Mouse (Mus musculus) midbrain, embryonic 14.5 days (tissue): ENCODE results near the gene Rxylt1. TPM values are rescaled to one million over a fixed set of nuclear protein-coding genes. Genes with fewer than 3 reads are reported as not detected.

Experiments used
- ATAC-seq: fragments of 200-750 bp; cut with Nextera tagmentation; 2 replicates; pipeline ENCODE4 v1.8.0; 2017; ENCODE audit warnings: moderate number of reproducible peaks, moderate library complexity; ENCODE audit not compliant: low FRiP score, low TSS enrichment
- DNase-seq: peaks from one replicate; pipeline ENCODE4 v3.0.0-alpha.2; 2015
- H3K27ac ChIP-seq: fragments of 300-500 bp; sonication (generic); replicated peaks from 2 replicates; pipeline ENCODE4 v1.5.1; 2014; ENCODE audit warnings: mild to moderate bottlenecking, low read depth, low read length, moderate library complexity
- H3K27me3 ChIP-seq: fragments of 300-500 bp; sonication (generic); 2 replicates; pipeline ENCODE4 v1.6.1; 2014; ENCODE audit warnings: low read length, control low read depth, mixed read lengths; ENCODE audit not compliant: control insufficient read depth, insufficient read depth
- H3K36me3 ChIP-seq: fragments of 300-500 bp; sonication (generic); 2 replicates; pipeline ENCODE4 v1.6.1; 2014; ENCODE audit warnings: low read length, control low read depth; ENCODE audit not compliant: control insufficient read depth, insufficient read depth
- H3K4me1 ChIP-seq: fragments of 300-500 bp; sonication (generic); 2 replicates; pipeline ENCODE4 v1.6.1; 2014; ENCODE audit warnings: mild to moderate bottlenecking, antibody characterized with exemption, low read length, control low read depth; ENCODE audit not compliant: control insufficient read depth, insufficient read depth
- H3K4me2 ChIP-seq: fragments of 300-500 bp; sonication (generic); 2 replicates; pipeline ENCODE4 v1.6.1; 2014; ENCODE audit warnings: mild to moderate bottlenecking, low read length, moderate library complexity
- H3K4me3 ChIP-seq: fragments of 300-500 bp; sonication (generic); replicated peaks from 2 replicates; pipeline ENCODE4 v1.5.1; 2014; ENCODE audit warnings: low read depth, low read length
- H3K9ac ChIP-seq: fragments of 300-500 bp; sonication (generic); replicated peaks from 2 replicates; pipeline ENCODE4 v1.6.1; 2014; ENCODE audit warnings: mild to moderate bottlenecking, low read length, moderate library complexity
- H3K9me3 ChIP-seq: fragments of 300-500 bp; sonication (generic); 2 replicates; pipeline ENCODE4 v1.6.1; 2016; ENCODE audit warnings: low read length, control low read depth, mixed read lengths; ENCODE audit not compliant: control insufficient read depth
- WGBS: fragments of 180-500 bp; shearing (Covaris S2); extraction: QIAGEN DNeasy Blood & Tissue Kit; methylation state at CpG from one replicate; pipeline ENCODE4 v1.1.7; 2014; 5-methylcytosine and 5-hydroxymethylcytosine counted together
- polyA plus RNA-seq: library from polyadenylated mRNA; unstranded; fragments of >200 nt; fragmentation: Nextera tagmentation; extraction: Ambion mirVana; gene quantifications from 2 replicates; pipeline ENCODE4 v1.2.1, GENCODE M21; 2014

Gene Rxylt1
- polyA plus RNA-seq = 36.1 and 40.2 TPM in 2 replicates

DNA sequence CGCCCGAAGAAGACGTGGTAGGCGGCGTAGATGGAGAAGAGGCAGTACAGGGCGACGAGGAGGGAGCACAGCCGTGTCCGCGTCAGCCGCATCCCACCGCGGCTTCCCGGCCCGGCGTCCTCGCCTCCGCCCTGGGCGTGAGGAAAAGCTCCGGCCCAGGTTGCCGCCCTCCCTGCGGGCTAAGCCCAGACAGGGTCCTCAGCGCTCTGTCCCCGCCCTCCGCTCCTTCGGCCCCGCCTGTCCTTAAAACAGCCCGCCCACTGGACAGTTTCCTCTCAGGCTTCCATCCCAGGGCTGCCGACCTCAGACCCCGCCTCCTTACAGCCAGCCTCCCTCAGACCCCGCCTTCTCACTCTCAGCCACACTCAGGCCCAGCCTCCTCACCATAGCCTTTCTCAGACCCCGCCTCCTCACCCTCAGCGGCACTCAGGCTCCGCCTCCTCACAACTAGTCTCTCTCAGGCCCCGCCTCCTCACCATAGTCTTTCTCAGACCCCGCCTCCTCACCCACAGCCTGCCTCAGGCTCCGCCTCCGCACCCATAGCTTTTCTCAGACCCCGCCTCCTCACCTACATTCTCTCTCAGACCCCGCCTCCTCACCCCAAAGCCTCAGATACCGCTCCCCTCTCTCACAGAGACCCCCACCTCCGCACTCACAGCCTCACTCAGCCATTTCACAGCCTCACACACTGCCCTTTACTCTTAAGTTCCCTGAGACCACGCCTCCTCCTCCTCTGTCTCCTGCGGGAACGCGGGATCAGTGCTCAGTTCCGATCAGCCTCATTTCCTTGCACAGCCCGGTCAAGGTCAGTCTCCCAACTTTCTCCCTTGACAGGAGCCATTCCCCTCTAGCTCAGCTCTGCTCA is at the start of gene Rxylt1:
Gene Rxylt1, minus strand, starts transcription at position 392 of the 865 bp plus-strand sequence.
- Histone ChIP-seq H3K27me3 (no peaks in the 10 kb centered on the region), H3K36me3 (no peaks in the 10 kb centered on the region), H3K4me2 (peak within 1 kb of the TSS; percentile 80), H3K9ac (peak within 1 kb of the TSS; percentile 89), H3K9me3 (no peaks in the 10 kb centered on the region), H3K27ac (peak within 1 kb of the TSS; percentile 84), H3K4me3 (peak within 1 kb of the TSS; percentile 77), H3K4me1 (peaks cover 13% of the 10 kb centered on the region)
- DNase-seq (peak; percentile 95), ATAC-seq (peak; percentile 96)
- WGBS = 2% methylated on average over 45 of the region's 48 CpGs

DNA sequence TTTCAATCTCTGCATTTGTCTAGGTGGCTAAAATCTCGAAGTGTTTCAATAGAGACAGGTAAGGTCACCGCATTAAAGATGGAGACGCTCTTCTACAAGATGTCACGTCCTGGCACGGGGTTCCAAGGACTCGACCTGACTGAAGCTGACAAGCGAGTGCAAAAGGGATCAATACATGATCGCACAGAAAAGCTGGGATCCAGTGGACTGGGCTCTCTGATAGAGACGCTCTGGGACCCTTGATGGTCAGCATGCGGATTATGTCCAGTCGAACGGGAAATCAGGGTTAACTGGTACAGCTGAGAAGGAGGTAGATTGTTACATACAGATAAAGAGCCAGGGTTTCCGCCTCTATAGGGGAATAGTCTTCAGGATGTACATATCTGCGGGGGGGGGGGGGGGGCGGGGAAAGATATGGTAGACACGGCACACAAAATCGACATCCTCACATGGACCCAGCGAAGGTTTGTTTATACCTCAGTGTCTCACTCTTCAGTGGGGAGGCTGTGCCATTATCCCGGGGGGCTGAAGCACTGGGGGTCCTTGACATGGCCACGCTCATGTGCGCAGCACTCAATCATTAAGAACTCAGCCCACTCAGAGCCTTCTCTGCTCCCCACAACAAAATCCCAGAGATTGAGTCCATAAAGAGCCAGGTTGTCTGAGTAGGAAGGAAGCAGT is 24.3 kb upstream of the Rxylt1 start:
- ATAC-seq = no peak
- WGBS = 35% methylated on average over 21 of the region's 21 CpGs
- Histone ChIP-seq H3K4me1 (0 out of 2 replicates have a peak, but pooled peaks cover 4% of the 10 kb centered on the region), H3K9ac (peak overlapping the region; percentile 50), H3K4me2 (peak overlapping the region; percentile 64), H3K9me3 (no peaks in the 10 kb centered on the region), H3K27ac (peak overlapping the region; percentile 37; the same call in 1 of the 2 replicates), H3K4me3 (peak overlapping the region; percentile 32), H3K36me3 (no peaks in the 10 kb centered on the region), H3K27me3 (no peaks in the 10 kb centered on the region)
- DNase-seq = peak; percentile 45

DNA sequence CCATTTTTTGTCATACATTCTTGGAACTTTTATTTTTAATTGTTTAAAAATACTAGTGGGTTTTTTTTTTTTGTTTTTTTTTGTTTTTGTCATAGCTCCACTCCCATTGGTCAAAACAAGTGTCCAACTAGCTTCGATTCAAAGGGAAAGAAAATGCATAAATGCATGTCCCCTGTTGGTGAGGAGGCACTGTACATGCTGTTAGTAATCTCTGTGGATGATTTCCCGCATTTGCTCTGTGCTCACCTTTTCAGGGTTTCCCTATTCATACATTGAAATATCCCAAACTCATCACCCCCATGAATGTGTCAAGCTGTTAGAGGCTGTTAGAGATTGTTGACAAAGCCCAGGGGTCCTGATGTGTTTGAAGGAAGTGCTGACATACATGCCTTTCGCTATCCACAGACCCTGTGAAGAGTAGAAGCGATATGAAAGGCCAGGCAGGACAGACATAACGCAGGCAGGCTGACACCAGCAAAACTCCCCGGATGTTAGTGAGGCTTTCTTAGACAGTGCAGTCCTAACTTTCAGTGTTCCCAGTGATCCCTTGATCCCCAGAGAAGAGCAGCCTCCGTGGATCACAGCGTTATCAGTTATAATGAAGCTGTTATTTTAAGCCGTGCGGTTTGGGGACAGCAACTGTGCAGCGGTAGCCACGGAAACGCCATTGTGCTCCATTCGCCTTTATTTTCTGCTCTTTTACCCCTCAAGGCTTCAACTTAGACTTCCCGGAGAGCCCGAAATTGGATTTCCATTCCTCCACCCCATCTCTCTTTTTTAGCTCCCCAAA is 23.5 kb upstream of the Rxylt1 start:
- peak; percentile 72 for DNase-seq
- ATAC-seq = peak; percentile 58; the same call in 1 of the 2 replicates

DNA sequence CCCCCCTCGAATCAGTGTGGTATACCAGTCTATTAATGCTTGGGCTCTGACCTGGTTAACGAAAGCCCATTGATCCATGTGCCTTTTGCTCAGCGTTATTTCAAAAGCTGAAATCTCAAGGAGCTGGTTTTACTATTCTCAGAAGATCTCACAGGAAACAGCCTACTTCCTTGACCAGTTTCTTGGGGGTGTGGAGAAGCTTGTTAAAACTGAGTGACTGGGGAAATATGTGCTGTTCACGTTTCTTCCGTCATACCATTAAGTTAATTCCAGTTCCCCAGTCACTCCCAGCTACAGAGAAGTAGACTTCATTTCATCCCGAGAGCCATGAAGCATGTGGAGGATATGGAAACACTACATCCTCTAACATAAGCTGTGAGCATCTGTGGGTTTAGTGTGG is 22.3 kb upstream of the Rxylt1 start:
- 79% methylated on average over 6 of the region's 6 CpGs for WGBS
- no peaks in the 10 kb centered on the region for H3K36me3 ChIP-seq
- no peak overlapping the region for H3K9ac ChIP-seq
- H3K4me2 ChIP-seq = no peak overlapping the region
- no peak overlapping the region for H3K27ac ChIP-seq
- H3K27me3 ChIP-seq = no peaks in the 10 kb centered on the region
- DNase-seq (no peak), ATAC-seq (no peak)
- H3K4me3 ChIP-seq = no peak overlapping the region
- no peaks in the 10 kb centered on the region for H3K9me3 ChIP-seq
- 0 out of 2 replicates have a peak, but pooled peaks cover 4% of the 10 kb centered on the region for H3K4me1 ChIP-seq

More for the DNA sequence above, 23.5 kb upstream of the Rxylt1 start:
- Histone ChIP-seq H3K27ac (peak overlapping the region; percentile 37; the same call in 1 of the 2 replicates), H3K36me3 (no peaks in the 10 kb centered on the region), H3K4me1 (0 out of 2 replicates have a peak, but pooled peaks cover 4% of the 10 kb centered on the region), H3K4me3 (peak overlapping the region; percentile 32), H3K9ac (peak overlapping the region; percentile 50), H3K9me3 (no peaks in the 10 kb centered on the region), H3K4me2 (peak overlapping the region; percentile 64), H3K27me3 (no peaks in the 10 kb centered on the region)
- WGBS = 7% methylated on average over 16 of the region's 16 CpGs

DNA sequence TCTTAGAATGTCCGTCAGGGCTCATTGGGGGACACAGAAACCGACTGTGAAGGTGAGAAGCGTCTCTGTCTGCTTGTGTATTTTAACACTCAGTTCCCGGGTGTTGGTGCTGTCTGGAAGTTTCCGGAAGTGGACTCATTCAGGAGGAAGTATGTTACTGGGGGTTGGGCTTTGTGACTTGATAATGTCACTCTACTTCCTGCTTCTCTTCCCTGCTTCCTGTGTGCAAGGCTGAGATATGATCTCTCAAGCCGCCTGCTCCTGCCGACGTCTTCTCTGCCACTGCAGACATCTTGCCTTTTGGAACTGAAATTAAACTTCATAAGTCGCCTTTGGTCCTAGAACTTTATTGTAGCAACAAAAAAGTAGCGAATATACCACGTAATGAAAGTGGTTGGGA is 19.5 kb upstream of the Rxylt1 start:
- Histone ChIP-seq H3K4me2 (no peak overlapping the region), H3K4me1 (0 out of 2 replicates have a peak, but pooled peaks cover 4% of the 10 kb centered on the region), H3K27me3 (no peaks in the 10 kb centered on the region), H3K4me3 (no peak overlapping the region), H3K9me3 (no peaks in the 10 kb centered on the region), H3K27ac (no peak overlapping the region), H3K9ac (no peak overlapping the region), H3K36me3 (no peaks in the 10 kb centered on the region)
- 91% methylated on average over 11 of the region's 11 CpGs for WGBS
- ATAC-seq = no peak
- DNase-seq = no peak

DNA sequence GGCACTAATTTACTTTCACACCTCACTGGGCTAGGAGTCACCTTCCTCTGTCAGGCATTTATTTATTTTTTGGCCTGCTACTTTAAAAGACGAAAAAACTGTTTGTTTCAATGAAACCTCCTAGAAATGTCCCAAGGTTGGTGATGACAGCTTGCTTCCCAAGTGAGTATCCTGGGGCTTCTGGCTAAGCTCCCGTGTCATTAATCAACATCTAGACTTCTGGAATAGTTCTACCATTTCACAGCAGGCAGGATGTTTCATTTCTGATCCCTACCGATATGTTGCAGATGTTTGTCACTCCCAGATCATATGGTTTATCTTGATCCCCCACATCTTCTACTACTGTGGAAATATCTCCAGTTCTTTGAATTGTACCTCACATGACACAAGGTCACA is 9.5 kb upstream of the Rxylt1 start:
- Histone ChIP-seq H3K9ac (no peak overlapping the region), H3K4me3 (no peak overlapping the region), H3K36me3 (no peaks in the 10 kb centered on the region), H3K27ac (no peak overlapping the region), H3K27me3 (no peaks in the 10 kb centered on the region), H3K4me2 (no peak overlapping the region), H3K4me1 (no peaks in the 10 kb centered on the region), H3K9me3 (no peaks in the 10 kb centered on the region)
- WGBS = 79% methylated on average over 3 of the region's 3 CpGs
- ATAC-seq = no peak
- no peak for DNase-seq

DNA sequence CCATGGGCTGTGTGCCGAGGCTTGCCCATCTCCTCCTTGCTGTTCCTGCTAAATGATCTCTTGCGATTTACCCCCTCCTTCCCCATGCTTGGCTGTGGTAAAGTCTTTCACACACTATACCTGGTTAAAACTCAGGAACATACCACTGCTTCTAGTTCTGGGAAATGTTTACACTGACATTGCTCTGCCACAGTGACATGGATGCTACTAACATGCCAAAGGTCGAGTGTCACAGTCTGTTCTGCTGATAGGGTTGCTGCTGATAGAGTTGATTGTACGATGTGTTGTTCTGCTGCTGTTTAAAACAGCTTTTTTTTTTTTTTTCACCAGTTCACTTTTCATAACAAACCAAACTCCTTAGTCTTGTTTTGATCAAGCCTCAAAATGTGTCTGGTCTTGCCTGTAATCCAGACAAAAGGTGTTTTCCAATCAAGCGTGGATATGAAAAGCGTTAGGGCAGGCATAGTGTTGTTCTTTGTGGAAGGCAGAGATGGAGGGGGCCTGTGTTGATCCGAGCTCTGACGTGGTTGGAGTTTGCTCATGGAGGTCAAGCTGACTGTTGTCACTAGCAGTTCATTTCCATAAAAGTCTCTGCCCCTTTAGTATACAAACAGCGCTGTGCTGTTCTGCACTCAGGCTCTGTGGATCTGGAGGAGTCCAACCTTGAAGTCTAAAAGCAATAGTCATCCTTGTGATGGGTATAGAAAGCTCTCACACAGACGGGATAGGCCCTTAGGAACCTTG is 8.9 kb upstream of the Rxylt1 start:
- H3K9me3 ChIP-seq = no peaks in the 10 kb centered on the region
- no peak overlapping the region for H3K4me3 ChIP-seq
- no peak overlapping the region for H3K27ac ChIP-seq
- no peaks in the 10 kb centered on the region for H3K27me3 ChIP-seq
- no peak overlapping the region for H3K4me2 ChIP-seq
- no peaks in the 10 kb centered on the region for H3K4me1 ChIP-seq
- ATAC-seq (no peak), DNase-seq (no peak)
- WGBS = 59% methylated on average over 10 of the region's 10 CpGs
- no peak overlapping the region for H3K9ac ChIP-seq
- H3K36me3 ChIP-seq = no peaks in the 10 kb centered on the region

DNA sequence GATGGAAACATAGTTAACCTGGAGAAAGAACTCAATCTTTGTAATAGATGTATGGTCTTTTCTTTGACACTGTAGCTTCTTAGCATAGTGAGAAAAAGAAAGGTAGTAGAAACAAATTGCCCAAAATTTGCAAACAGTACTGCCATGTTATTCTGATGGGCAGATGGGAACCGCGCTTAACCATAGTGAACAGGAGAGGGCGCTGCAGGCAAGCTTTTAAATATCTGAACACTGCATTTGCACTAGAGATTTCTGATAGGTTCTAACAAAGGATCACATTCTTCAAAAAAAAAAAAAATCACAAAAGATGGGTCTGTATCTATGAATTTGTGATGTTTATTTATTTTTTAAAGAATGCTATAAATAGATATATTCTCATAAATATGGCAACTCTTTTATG is 8.2 kb upstream of the Rxylt1 start:
- peak; percentile 91 for DNase-seq
- no peak; the same call in 1 of the 2 replicates for ATAC-seq
- no peak overlapping the region for H3K4me3 ChIP-seq
- H3K27me3 ChIP-seq = no peaks in the 10 kb centered on the region
- H3K9ac ChIP-seq = no peak overlapping the region
- no peak overlapping the region for H3K4me2 ChIP-seq
- 2% methylated on average over 3 of the region's 3 CpGs for WGBS
- no peaks in the 10 kb centered on the region for H3K4me1 ChIP-seq
- H3K9me3 ChIP-seq = no peaks in the 10 kb centered on the region
- H3K36me3 ChIP-seq = no peaks in the 10 kb centered on the region
- H3K27ac ChIP-seq = no peak overlapping the region
